Mouse (Mus musculus) thymus, postnatal 36 days (tissue): ENCODE measurements around the gene Ddah2.

ENCODE experiments used
- DNase-seq, 2 experiments: peaks; one replicate each; pipeline ENCODE4 v3.0.0; 2022; ENCODE audit warnings: mixed read lengths in 2 of 2

The Ddah2 gene

GRCm38 (mm10) chr17:35058911-35059892 is at the start of gene Ddah2:
Ddah2 (plus strand) TSS chr17:35059035.
- peak; percentile 90 to 92 for DNase-seq

DNA sequence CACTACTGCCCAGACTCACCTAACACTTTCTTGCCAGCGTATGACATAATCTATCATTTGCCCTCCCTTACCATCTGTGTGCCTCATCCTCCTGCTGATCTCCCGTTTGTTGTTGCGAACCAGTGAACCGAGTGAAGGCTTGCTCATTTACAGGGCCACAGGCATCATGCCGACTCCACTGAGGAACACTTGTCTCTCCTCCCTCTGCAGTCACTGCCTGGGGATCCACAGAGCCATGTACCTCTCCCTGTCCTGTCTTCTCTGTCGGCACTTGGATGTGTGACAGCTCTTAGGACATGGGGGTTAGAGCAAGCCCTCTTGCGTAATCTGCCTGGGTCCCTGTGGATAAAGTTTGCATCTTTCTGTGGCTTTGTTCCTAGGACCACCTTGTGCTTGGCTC is 49.2 kb upstream of the Ddah2 start:
- no peak for DNase-seq

- DNase-seq: no peak
Measured at GRCm38 (mm10) chr17:35011440-35011839, 47.4 kb upstream of the Ddah2 start.

GRCm38 (mm10) chr17:35012430-35012829 is 46.4 kb upstream of the Ddah2 start:
- DNase-seq: no peak

DNA sequence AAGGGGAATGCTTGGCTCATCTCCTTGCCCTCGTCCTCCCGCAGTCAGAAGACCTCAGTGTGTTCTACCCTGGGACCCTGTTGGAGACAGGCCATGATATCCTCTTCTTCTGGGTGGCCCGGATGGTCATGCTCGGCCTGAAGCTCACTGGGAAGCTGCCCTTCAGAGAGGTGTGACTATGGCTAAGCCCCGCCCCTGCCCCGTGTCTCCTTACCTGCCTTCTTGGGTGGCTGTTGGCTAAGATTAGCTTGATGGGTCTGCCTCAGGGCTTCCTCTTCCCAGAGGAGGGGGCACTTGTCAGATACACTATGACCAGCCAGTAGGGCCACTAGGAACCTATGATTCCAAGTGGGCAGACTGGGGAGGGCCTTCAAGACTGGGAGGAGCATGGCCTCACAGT is 45.6 kb upstream of the Ddah2 start:
- DNase-seq: no peak

DNA sequence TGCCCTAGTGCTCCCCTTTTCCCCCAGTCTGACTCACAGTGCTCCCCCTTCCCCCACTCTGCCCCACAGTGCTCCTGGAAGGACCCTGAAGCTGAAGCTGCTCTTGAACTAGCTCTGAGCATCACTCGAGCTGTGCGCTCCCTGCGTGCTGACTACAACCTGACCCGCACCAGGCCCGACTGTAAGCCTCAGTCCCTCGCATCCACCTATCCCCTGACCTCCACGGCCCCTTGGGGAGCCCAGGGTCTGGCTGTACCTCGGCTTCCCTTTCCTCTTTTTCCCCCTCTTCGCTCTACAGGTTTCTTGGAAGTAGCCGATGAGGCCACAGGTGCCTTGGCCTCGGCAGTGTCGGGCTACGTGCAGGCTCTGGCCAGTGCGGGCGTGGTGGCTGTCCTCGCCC is 43.5 kb upstream of the Ddah2 start:
- DNase-seq: no peak

DNA sequence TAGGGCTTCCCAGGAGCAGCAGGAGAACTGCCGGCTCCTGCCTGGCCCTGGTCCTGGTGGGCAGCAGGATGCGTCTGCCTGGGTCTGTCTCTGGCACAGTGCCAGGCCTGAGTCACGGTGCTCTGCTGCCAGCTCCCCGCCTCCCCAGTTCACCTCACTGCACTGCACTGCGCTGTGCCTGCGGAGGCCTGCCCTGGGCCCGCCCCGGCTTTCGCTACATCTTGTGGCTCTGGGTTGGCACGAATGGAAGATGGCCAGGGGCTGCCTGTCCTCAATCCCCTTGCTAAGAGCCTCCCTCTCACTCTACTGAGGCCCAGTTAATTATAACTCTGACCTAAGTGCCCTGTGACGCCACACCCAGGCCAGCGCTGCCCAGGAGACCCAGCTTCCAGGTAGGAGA is 42.5 kb upstream of the Ddah2 start, which contains the start of gene Vwa7:
TSS of gene Vwa7 (plus strand) at position 204 of the 400 bp plus-strand sequence.
- no peak for DNase-seq

GRCm38 (mm10) chr17:35016791-35017705 is 41.8 kb upstream of the Ddah2 start:
- DNase-seq: no peak

- no peak for DNase-seq
Measured at GRCm38 (mm10) chr17:35017706-35018030, 41.2 kb upstream of the Ddah2 start.

GRCm38 (mm10) chr17:35018171-35018570 is 40.7 kb upstream of the Ddah2 start:
- DNase-seq: no peak

- no peak for DNase-seq
Measured at GRCm38 (mm10) chr17:35019894-35020293, 38.9 kb upstream of the Ddah2 start.

GRCm38 (mm10) chr17:35020551-35020950 is 38.3 kb upstream of the Ddah2 start:
- DNase-seq: no peak

- peak; percentile 86 to 91 for DNase-seq
Measured at GRCm38 (mm10) chr17:35021163-35021808, 37.5 kb upstream of the Ddah2 start.

DNA sequence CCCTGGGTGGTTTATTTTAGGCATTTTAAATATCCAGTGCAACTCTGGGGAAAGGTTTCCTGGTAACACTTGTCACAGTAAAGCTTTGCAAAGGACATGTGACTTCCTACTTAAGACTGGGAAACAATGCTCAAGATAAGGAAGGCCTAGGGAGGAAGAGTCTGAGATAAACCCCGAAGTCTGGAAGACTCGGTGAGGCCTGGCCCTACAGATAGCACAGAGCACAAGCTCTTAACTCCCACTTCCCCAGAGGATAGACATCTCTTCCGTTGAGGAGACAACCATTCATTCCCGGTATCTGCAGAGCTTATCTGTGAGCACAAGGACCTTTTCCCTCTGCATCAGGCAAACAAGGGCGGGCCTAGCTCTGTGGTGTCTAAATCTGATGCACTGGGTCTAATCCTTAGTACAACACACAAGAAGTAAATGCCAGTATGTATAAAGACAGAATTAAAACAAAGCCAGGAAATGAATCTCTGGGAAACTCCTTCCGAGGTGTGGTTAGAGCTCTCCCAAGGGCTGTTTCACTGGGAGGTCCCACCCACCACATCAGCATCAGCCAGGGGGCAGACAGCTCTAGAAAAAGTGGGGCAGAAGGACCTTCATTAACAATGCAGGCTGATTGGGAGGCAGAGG is 36.9 kb upstream of the Ddah2 start:
- DNase-seq: no peak

DNA sequence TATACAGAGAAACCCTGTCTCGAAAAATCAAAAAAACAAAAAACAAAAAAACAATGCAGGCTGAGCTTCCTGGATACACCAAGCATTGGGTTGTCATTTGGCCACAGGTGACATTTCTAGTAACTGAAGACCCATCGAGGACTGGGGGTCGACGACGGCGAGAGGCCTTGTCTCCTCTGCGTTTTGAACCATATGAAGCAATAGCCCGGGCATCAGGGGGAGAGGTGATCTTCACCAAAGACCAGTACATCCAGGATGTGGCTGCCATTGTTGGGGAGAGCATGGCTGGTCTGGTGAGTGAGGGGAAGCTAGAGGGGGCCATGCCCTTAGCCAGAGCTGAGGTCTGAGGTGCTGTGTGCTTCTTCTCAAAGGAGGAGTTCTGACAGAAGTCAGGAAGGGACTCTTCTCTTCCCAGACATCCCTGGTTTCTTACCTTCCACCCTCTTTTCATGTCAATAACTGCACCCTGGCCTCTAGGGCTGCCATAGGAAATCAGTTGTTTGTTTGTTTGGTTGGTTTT is 36.2 kb upstream of the Ddah2 start:
- DNase-seq: no peak

GRCm38 (mm10) chr17:35023221-35023620 is 35.6 kb upstream of the Ddah2 start:
- DNase-seq: no peak

DNA sequence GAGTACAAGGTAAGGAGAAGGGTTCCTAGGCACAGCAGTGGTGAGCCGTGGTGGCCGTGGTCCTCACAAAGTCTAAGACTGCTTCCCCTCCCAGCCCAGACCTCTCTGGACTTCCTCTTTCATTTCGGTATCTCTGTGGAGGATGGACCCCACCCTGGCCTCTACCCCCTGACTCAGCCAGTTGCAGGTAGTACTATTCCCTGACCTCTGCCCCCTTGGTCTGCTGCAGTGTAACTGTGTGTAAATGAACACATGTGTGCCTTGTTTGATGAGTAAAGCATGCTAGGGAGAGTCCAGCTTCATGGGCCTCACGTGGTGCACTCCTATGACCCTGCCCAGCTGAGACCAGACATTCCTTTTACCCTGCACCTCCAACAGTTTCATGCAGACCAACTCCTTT is 35.1 kb upstream of the Ddah2 start:
- DNase-seq: no peak

DNA sequence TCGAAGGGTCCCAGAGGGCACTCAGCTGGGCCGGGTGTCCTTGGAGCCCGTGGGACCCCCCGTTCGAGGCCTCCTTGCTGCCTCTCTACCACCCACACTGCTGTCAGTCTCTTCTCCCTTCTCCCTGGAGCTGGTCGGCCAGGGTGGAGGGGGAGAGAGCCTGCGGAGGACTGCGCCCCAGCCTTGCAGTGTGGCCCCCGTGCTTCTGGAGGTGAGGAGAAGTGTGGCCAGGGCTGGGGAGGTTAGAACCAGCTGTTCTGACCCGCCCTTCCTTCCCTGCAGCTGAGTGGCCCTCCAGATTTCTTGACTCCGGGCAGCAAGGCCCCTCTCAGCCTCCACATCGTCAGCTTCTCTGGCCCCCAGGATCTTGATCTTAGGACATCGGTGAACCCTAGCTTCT is 34.6 kb upstream of the Ddah2 start:
- DNase-seq: no peak

GRCm38 (mm10) chr17:35024691-35025488 is 33.9 kb upstream of the Ddah2 start:
- no peak for DNase-seq

GRCm38 (mm10) chr17:35026206-35026605 is 32.6 kb upstream of the Ddah2 start:
- DNase-seq: no peak
